Mouse (Mus musculus) c-Kit-positive CD71-negative TER-119-negative erythroid progenitor cells, embryonic 14.5 days (primary cell): Measurements from ENCODE around the gene Rps15.

Experiments
- DNase-seq: peaks from one replicate; pipeline ENCODE4 v3.0.0-alpha.2; 2013; ENCODE audit warnings: low read depth

The Rps15 gene

DNA sequence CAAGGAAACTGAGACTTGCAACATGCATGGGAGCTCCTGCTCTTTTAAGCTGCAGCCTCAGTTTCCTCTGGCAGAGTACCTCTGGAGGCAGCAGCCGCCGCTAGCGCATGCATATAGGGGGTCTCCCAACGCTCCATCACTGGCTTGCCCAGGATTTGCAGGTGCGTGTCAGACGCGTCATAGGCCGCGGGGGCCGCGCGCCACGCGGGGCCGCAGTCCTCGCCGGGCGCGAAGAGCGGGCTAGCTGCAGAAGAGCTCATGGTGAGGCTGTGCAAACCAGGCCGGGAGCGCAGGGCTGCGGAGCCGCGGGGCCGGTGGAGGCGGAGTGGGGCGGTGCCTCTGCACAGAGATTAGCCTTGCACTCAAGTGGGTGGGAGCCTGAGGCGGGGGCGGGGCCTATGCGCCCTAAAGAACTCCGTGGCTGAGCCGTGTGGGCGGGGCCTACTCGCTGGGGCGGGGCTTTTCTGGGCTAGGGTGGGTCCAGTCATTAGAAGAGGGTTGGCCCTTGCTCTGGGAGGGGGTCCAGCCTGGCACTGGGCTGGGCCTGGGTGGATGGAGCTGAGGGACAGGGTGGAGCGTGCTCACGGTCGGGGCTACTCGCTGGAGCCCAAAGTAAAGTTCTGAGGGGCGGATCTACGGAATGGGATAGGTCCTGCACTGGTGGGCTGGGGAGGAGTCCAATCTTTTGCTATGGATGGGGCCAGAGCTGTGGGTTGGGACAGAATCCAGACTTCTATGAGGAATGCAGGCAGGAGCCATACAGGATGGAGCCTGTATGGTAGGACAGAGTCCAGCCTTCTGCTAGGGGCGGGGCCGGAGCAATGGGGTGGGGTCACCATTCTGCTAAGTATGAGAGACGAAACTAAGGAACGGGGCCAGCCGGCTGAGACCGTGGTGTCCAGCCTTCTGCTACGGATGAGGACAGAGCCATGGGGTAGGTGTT, 31.3 kb upstream of the Rps15 start, which contains the start of the genes Gamt and Dazap1:
Gene Gamt (minus strand): TSS at position 371 of the 943 bp plus-strand sequence.
Gene Dazap1 (plus strand): TSS at position 845 of the 943 bp plus-strand sequence.
- peak; percentile 96 for DNase-seq

GRCm38 (mm10) chr10:80261585-80261968, 30.7 kb upstream of the Rps15 start:
- DNase-seq: peak; percentile 97

- DNase-seq: no peak
These were observed 30.1 kb upstream of the Rps15 start for GRCm38 (mm10) chr10:80262169-80262568.

DNA sequence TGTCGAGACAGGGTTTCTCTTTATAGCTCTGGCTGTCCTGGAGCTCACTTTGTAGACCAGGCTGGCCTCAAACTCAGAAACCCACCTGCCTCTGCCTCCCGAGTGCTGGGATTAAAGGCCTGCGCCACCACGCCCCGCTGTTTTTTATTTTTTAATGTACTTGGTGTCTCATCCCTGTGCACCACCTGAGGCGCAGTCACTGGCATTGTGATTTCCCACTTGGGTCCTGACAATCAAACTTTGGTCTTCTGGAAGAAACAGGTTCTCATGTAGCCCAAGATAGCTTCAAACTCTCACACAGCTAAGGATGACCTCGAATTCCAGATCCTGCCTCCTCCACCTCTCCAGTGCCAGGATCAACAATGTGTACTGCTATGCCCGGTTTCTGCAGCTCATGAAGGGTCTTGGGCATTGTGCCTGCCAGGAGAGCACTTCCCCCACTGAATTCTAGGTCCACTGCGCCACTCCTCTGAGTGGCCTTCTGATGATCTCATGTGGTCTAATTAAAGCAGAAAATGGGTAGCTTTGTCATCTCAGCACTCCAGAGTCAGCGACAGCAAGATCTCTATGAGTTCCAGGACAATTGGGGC, 29.4 kb upstream of the Rps15 start:
- DNase-seq: no peak

DNA sequence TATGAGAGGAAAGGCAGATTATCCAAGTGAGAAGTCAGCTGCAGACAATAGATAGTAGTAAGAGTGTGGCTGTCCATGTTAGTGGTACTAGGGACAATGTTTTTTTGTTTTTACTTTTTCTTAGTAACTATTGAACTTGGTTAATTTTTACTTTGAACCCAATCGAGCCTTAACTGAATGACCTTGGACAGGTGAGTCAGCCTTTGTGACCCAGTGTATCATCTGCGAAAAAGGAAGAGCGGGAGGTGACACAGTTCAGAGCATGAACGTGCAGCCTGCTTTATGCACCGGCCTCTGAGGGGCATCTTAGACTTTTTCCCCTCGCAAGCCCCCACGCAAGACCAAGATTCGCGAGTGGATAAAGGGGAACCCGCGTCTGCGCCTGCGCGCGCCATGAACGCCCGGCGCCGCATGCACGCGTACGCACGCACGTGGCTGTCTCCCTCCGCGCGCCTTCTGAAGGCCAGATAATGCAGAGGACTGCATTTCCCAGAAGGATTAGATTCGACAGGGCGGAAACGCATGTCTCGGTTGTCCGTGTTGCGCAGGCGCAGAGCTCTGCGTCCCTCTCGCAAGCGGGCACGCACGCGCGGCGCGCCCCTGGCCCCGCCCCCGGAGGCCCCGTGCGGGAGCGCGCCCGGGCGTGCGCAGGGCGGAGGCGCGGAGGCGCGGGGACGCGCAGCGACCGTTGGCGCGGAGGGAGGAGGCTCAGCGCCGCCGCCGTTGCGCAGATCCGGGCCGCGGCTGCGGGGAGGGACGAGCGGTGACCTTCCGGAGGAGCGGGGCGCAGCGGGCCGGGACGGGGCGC, 27.7 kb upstream of the Rps15 start:
- DNase-seq: peak; percentile 93

DNA sequence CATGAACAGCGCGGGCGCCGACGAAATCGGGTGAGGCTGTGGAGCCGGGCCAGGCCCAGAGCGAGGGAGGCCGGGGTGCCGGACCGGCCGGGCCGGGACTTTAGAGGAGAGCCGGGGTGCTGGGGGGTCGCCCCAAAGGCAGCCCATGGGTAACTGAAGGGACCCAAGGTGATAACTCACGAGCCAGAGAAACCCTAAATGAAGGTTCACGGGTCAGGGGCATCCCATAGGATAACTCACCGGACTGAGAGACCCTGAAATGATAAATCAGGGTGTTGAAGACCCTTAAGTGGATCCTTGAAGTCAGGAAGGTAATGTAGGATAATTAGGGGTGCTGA, 27.1 kb upstream of the Rps15 start:
- DNase-seq: no peak

GRCm38 (mm10) chr10:80270099-80270498, 22.2 kb upstream of the Rps15 start:
- no peak for DNase-seq

DNA sequence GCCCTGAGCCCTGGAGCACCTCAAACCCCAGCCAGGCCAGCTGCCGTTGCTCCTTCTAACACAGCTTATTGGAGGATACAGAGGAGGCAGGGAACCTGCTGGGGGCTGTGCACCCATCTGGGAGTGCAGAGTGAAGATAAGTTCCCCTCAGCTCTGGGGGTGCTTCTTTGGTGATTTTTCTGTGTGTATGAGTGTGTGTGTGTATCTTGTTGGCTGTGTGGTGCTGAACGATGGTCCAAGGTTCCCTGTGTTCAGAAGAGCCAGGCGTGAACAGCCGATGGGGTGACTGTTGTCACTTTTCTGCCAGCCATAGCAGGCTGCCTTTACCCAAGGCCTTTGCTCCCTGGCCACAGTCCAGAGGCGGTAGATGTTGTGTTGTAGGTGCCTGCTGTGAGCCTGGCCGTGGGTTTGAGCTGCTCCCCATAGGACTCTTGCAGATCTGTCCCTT, 21.5 kb upstream of the Rps15 start:
- no peak for DNase-seq

- no peak for DNase-seq
These were observed 20.9 kb upstream of the Rps15 start for GRCm38 (mm10) chr10:80271186-80271843.

- DNase-seq: no peak
These were observed 20.2 kb upstream of the Rps15 start for GRCm38 (mm10) chr10:80271870-80272585.

DNA sequence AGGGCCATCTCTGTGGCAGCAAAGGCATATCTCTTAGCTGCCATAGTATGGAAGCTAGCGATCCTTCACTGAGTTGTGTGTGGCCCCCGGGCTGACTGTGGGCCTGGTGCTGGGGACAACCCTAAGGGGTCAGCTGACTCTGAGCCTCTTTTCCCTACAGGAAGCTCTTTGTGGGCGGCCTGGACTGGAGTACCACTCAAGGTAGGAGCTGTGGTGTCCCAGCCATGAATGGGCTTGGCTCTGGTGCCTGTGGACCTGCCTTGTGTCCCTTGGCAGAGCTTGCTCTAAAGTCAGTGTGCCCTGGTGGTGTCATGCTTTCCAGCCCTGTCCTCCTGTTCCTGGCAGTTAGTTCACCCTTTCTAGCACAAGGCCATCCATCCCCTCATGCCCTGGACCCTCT, 18.4 kb upstream of the Rps15 start:
- DNase-seq: no peak

- DNase-seq: no peak
These were observed 16.0 kb upstream of the Rps15 start for GRCm38 (mm10) chr10:80276238-80276637.

- no peak for DNase-seq
These were observed 13.9 kb upstream of the Rps15 start for GRCm38 (mm10) chr10:80278390-80278789.

- DNase-seq: no peak
These were observed 13.0 kb upstream of the Rps15 start for GRCm38 (mm10) chr10:80279273-80279672.

DNA sequence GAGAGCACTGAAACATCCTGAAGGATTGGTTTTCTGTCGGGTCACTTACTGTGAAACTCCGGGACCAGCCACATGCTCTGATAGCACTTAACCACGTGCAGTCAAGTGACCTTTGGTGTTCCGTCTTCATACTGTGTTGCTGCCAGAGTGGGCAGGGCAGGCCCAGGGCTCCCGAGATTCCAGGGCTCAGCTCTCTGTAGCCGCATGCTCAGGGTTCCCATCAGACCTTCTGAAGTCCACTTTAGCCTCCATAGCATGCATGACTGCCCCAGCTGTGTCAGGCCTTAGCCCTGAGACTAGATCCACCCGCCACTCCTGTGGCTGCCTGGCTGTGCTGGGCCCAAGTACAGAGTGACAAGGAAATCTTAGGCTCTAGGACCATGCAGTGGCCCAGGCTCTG, 10.9 kb upstream of the Rps15 start:
- no peak for DNase-seq

DNA sequence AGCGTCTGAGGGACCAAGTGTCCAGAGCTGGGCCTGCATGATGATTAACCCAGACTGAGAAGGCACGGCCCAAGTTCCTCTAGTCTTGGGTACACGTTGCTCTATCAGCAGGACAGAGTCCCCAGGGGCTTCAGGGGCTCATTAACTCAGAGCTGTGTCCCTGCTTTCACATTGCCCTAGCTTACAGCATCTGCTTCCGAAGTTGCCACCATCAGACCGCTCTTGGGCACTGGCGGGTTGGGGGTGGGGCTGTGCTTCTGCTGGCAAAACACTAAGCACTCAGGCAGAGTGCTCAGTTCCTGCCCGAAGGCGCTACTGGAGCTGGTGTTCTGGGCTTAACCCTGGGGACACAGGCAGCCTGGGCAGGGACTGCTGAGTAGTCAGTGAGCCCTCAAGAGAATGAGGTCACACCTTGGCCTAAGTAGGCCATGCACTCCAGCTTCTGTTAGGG, 10.3 kb upstream of the Rps15 start:
- no peak for DNase-seq

DNA sequence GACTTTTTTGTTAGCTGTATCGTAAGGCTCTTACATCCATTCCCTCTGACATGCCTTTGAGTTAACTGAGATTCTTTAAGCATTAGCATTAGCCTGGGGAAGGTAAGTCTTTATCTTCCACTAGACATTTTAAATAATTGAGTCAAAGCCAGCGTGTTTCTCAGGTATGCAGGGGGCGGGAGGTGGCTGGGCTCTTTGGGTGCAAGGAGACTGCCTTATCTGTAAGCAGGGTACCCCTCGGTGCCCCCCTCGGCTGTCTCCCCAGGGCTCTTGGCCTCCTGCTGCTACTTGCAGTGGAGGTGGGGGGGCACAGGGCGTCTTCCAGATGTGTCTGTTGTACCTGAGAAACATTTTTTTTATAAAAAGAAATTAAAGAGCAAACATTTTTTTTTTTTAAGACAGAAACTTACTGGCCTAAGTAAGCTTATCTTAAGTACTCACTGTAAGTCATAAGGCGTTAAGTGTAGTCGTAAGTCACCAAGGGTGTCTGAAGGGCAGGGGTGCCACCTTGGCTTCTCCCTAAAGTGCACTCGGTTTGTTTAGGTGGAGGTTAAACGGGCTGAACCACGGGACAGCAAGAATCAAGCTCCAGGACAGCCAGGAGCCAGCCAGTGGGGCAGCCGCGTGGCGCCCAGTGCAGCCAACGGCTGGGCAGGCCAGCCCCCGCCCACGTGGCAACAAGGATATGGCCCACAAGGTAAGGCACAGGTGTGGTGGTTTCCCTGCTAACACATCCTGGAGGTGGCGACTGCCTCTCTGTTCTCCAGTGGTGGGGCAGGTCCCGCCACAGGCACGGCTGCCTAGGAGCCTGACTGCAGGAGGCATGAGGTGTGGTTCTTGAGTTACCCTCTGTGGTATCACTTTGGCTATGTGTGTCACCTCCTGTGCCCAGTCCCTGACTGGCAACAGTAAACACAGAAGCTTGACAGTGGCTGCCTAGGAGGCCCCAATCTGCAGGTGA, 9.5 kb upstream of the Rps15 start:
- DNase-seq: no peak

DNA sequence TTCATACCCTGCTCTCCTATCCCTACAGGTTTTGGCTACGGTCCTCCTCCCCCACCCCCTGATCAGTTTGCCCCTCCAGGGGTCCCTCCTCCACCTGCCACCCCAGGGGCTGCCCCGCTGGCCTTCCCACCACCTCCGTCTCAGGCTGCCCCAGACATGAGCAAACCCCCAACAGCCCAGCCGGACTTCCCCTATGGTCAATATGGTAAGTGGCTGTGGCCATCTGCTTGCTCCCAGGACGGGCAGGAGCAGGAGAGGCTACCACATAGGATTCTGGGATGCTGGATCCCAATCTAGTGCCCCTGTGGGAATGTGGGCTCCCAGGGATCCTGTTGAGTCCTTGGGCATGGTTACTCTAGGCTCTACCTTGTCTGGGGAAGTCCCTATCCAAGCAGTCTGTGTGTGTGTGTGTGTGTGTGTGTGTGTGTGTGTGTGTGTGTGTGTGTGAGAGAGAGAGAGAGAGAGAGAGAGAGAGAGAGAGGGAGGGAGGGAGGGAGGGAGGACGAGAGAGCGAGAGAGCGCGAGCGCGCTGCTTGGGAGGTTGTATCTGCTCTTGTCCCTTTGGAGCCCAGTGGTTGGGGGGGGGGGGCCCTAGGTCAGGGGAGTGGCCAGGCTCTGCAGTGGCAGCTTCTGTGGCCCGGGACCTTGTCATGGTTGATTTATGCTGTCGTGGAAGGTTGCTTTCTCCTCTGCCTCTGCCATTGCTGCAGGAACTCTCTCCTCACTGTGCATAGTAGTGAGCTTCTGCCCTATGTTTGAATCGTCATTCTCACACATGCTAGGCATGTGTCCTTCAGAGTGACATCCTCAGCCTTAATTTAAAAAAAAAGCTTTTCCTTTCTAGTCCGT, 6.8 kb upstream of the Rps15 start:
- no peak for DNase-seq

GRCm38 (mm10) chr10:80288097-80288496, 4.2 kb upstream of the Rps15 start:
- no peak for DNase-seq
